Mouse (Mus musculus) kidney, embryonic 15.5 days (tissue): ENCODE data around the gene Kif2c. TPM values are rescaled to one million over a fixed set of nuclear protein-coding genes. Genes with fewer than 3 reads are reported as not detected.

Experiments used
- ATAC-seq: fragments of 200-750 bp; cut with Nextera tagmentation; replicated peaks from 2 replicates; pipeline ENCODE4 v1.8.0; 2017; ENCODE audit warnings: moderate TSS enrichment; ENCODE audit not compliant: low FRiP score
- H3K27ac ChIP-seq: fragments of 300-500 bp; sonication (generic); 2 replicates; pipeline ENCODE4 v1.5.1; 2015; ENCODE audit warnings: mild to moderate bottlenecking, inconsistent platforms
- H3K27me3 ChIP-seq: fragments of 300-500 bp; sonication (generic); 2 replicates; pipeline ENCODE4 v1.6.1; 2015; ENCODE audit warnings: inconsistent platforms
- H3K36me3 ChIP-seq: fragments of 300-500 bp; sonication (generic); 2 replicates; pipeline ENCODE4 v1.6.1; 2015; ENCODE audit warnings: inconsistent platforms
- H3K4me1 ChIP-seq: fragments of 300-500 bp; sonication (generic); 2 replicates; pipeline ENCODE4 v1.6.1; 2015; ENCODE audit warnings: inconsistent platforms
- H3K4me2 ChIP-seq: fragments of 300-500 bp; sonication (generic); 2 replicates; pipeline ENCODE4 v1.6.1; 2015; ENCODE audit warnings: moderate library complexity, mild to moderate bottlenecking, inconsistent platforms
- H3K4me3 ChIP-seq: fragments of 300-500 bp; sonication (generic); replicated peaks from 2 replicates; pipeline ENCODE4 v1.5.1; 2015; ENCODE audit warnings: mild to moderate bottlenecking, inconsistent platforms
- H3K9ac ChIP-seq: fragments of 300-500 bp; sonication (generic); 2 replicates; pipeline ENCODE4 v1.6.1; 2015; ENCODE audit warnings: mild to moderate bottlenecking, inconsistent platforms
- H3K9me3 ChIP-seq: fragments of 300-500 bp; sonication (generic); replicated peaks from 2 replicates; pipeline ENCODE4 v1.6.1; 2016; ENCODE audit warnings: inconsistent platforms
- WGBS: fragments of 180-500 bp; shearing (Covaris S2); methylation state at CpG from one replicate; pipeline ENCODE4 v1.1.7; 2015; ENCODE audit warnings: mixed read lengths; 5-methylcytosine and 5-hydroxymethylcytosine counted together
- polyA plus RNA-seq: library from polyadenylated mRNA; unstranded; fragments of >200 nt; fragmentation: Nextera tagmentation; extraction: Ambion mirVana; gene quantifications from 2 replicates; pipeline ENCODE4 v1.2.1, GENCODE M21; 2015

Kif2c gene
- polyA plus RNA-seq, 1 experiment from 2014 or later: 76.0 TPM

DNA sequence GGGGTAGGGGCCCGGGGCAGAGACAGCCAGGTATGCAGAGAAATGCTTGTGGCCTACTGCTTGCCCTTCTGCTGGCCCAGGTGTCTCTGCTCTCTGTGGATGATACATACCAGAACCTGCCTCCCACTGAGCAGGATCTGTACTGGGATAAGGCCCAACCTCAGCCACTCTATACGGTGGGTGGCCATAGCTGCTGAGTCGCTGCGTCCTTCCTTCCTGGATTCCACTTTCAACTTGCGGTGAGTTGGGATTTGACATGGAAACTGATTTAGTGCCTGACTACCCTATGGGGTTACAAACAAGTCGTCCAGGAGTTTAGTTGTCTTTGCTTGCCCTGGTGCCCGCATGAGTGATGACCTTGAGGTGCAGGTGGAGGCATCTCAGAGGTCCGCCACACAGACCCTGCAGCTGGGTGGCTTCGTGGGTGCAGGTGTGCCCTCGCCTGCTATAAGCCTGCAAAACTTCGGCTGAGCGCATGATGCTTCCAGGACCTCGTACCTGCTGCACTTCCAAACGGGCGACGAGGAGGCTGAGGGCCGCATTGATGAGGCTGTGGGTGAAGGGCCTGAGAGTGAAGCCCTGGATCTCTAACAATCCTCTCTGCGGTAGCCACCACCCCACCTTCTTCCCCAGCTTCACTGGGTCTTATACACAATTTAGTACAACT lies 34.3 kb downstream of the Kif2c start:
- Histone ChIP-seq H3K36me3 (peaks cover 50% of the 10 kb centered on the region), H3K4me3 (no peak overlapping the region), H3K9me3 (no peaks in the 10 kb centered on the region), H3K27me3 (no peaks in the 10 kb centered on the region), H3K27ac (peak overlapping the region; percentile 42; the same call in 1 of the 2 replicates), H3K4me2 (no peak overlapping the region), H3K4me1 (peaks cover 9% of the 10 kb centered on the region), H3K9ac (no peak overlapping the region)
- ATAC-seq: no peak
- 69% methylated on average over 18 of the region's 18 CpGs for WGBS

DNA sequence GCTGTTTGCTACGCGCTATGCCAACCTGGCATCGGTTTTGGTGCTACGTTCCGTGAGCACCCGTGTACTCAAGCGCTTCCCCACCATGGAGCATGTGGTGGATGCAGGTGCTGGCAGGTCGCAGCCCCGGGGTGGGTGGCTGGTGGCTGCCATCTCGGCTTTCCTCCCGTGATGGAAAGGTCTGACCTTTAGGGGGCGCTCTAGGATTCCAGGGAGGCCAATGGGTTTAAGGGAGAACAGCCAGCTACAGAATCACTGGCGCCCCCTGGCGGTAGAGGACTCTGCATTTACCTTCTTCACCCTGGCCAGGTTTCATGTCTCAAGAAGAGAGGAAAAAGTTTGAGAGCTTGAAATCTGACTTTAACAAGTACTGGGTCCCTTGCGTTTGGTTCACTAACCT lies 36.3 kb downstream of the Kif2c start:
- Histone ChIP-seq H3K9ac (no peak overlapping the region), H3K4me1 (peaks cover 4% of the 10 kb centered on the region), H3K36me3 (peaks cover 32% of the 10 kb centered on the region), H3K9me3 (no peaks in the 10 kb centered on the region), H3K27me3 (no peaks in the 10 kb centered on the region), H3K27ac (no peak overlapping the region), H3K4me3 (no peak overlapping the region), H3K4me2 (no peak overlapping the region)
- no peak for ATAC-seq
- 34% methylated on average over 15 of the region's 15 CpGs for WGBS

DNA sequence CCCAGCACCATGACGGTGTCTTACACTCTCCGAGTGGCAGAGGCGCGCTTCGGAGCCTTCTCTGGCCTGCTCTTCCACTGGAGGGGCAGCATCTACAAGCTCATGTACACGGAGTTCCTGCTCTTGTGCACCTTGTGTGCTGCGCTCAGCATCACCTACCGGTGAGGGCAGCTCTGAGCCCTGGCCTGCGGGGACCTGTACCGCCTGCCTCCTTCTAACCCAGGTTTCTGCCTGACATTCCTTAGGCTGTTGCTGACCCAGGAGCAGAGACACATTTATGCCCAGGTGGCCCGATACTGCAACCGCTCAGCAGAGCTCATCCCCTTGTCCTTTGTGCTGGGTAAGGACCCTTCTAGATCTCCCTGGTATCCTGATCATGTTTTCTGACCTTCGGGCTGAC lies 37.2 kb downstream of the Kif2c start:
- Histone ChIP-seq H3K9ac (no peak overlapping the region), H3K4me1 (peaks cover 4% of the 10 kb centered on the region), H3K27ac (no peak overlapping the region), H3K4me3 (no peak overlapping the region), H3K9me3 (no peaks in the 10 kb centered on the region), H3K36me3 (peaks cover 22% of the 10 kb centered on the region), H3K4me2 (no peak overlapping the region), H3K27me3 (no peaks in the 10 kb centered on the region)
- no peak for ATAC-seq
- 93% methylated on average over 13 of the region's 13 CpGs for WGBS

DNA sequence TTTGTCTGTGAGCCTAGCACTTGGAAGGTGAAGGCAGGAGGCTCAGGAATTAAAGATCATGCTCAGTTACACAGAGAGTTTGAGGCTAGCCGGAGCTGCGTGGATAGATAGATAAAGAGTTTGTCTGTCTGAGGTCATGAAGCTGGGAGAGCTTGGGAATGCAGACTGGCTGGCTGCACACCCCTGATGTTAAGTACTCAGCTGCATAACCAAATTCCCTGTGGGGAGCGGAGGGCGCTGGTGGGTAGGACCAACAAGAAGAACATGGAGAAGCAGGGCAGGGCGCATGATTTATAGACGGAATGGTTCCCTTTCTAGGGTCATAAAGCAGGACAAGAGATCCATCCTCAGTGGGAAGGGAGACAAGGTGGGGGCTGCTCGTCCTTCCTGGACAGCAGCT lies 39.4 kb downstream of the Kif2c start:
- H3K9ac ChIP-seq: no peak overlapping the region
- 0 out of 2 replicates have a peak, but pooled peaks cover 2% of the 10 kb centered on the region for H3K36me3 ChIP-seq
- no peak overlapping the region for H3K27ac ChIP-seq
- H3K4me1 ChIP-seq: peaks cover 9% of the 10 kb centered on the region
- ATAC-seq: no peak
- H3K27me3 ChIP-seq: no peaks in the 10 kb centered on the region
- no peak overlapping the region for H3K4me2 ChIP-seq
- no peak overlapping the region for H3K4me3 ChIP-seq
- H3K9me3 ChIP-seq: no peaks in the 10 kb centered on the region
- WGBS: 35% methylated on average over 7 of the region's 7 CpGs

DNA sequence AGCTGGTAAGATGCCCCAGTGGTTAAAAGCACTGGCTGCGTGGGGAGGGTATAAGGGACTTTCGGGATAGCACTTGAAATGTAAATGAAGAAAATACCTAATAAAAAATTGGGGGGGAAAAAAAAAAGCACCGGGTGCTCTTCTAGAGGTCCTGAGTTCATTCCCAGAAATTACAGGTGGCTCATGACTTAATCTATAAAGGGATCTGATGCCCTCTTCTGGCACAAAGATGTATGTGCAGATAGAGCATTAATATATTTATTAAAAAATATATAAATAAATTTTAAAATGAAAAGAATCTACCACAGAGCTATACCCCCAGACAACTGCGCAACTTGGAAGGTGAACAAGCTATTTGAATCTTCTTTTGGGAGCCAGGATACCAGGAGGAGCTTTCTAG lies 41.8 kb downstream of the Kif2c start:
- H3K36me3 ChIP-seq: no peaks in the 10 kb centered on the region
- H3K27me3 ChIP-seq: no peaks in the 10 kb centered on the region
- no peak overlapping the region for H3K9ac ChIP-seq
- peaks cover 9% of the 10 kb centered on the region for H3K4me1 ChIP-seq
- ATAC-seq: no peak
- H3K4me2 ChIP-seq: no peak overlapping the region
- H3K27ac ChIP-seq: no peak overlapping the region
- no peak overlapping the region for H3K4me3 ChIP-seq
- H3K9me3 ChIP-seq: no peaks in the 10 kb centered on the region
- 33% methylated on average over 4 of the region's 4 CpGs for WGBS

DNA sequence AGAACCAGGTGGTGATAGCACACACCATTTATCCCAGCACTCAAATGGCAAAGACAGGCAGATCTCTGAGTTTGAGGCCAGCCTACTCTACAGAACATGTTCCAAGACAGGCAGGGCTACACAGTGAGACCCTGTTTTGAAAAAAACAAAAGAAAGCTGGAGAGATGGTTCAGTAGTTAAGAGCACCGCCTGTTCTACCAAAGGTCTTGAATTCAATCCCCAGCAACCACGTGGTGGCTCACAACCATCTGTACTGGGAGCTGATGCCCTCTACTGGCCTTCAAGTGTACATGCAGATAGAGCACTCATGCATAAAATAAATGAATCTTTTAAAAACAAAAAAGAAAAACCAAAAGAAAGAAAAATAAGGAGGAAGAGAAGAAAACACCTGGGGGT lies 43.2 kb downstream of the Kif2c start:
- Histone ChIP-seq H3K4me3 (no peak overlapping the region), H3K36me3 (no peaks in the 10 kb centered on the region), H3K27ac (0 out of 2 replicates have a peak overlapping the region, but pooled peaks have one; percentile 4), H3K9me3 (no peaks in the 10 kb centered on the region), H3K27me3 (no peaks in the 10 kb centered on the region), H3K4me1 (peaks cover 12% of the 10 kb centered on the region), H3K9ac (no peak overlapping the region), H3K4me2 (no peak overlapping the region)
- no peak for ATAC-seq
- 3% methylated on average over 2 of the region's 2 CpGs for WGBS

DNA sequence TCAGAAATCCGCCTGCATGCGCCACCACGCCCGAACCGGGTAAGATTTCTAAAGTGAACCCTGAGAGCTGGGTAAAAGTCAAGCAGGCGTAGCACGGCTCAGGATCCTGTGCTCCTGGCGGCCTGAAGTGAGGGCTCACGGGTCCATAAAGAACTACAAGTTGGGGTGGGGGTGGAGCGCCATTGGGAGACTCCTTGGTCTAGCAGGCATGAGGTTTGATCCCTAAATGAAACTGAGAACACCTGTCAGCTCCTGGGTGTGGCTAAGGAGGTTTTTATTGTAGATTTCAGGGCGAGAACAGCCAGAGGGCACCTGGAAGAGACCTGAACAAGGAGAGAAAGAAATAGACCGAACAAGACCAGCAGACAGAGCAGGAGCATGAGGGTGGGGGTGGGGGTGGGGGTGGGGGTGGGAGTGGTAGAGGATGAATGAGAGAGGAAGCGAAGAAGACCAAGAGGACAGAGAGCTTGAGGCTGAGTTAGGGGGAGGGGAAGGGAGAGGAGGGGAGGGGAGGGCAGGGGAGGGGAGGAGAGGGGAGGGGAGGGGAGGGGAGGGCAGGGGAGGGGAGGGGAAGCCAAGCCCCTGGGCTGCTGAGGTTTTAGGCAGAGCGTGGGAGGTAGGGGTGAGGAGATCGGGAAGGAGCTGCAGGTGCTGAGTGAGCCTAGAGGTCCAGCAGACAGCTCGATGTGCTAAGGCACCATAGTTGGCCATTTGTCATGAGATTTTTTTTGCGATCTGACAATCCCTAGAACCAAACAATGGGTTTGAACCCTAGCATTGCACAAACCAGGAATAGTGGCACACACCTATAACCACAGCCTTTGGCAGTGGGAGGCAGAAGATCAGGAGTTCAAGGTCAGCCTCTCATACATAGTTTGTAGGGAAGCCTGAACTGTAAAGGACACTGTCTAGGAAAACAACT lies 43.9 kb downstream of the Kif2c start:
- no peak overlapping the region for H3K4me2 ChIP-seq
- H3K27me3 ChIP-seq: no peaks in the 10 kb centered on the region
- H3K4me1 ChIP-seq: peaks cover 14% of the 10 kb centered on the region
- H3K9me3 ChIP-seq: no peaks in the 10 kb centered on the region
- WGBS: 54% methylated on average over 16 of the region's 17 CpGs
- H3K9ac ChIP-seq: no peak overlapping the region
- no peaks in the 10 kb centered on the region for H3K36me3 ChIP-seq
- no peak for ATAC-seq
- 0 out of 2 replicates have a peak overlapping the region, but pooled peaks have one; percentile 4 for H3K27ac ChIP-seq
- no peak overlapping the region for H3K4me3 ChIP-seq

DNA sequence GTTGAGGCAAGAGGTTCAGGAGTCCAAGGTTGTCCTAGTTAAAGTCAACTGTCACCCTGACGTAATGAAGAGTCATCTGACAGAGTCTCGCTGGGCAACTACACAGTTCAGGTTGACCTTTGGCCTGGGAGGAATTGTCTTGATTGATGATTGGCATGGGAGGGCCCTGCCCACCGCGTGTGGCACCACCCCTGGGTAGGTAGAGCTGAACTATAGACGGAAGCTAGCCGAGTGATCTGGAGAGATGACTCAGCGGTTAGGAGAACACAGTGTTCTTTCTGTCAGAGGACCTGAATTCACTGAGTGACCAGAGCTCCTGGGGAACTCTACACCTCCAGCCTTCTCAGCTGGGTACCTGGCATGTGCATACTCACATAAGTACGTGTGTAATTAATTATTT lies 46.4 kb downstream of the Kif2c start:
- peaks cover 3% of the 10 kb centered on the region; the same call in 1 of the 2 replicates for H3K36me3 ChIP-seq
- no peak overlapping the region for H3K4me3 ChIP-seq
- 32% methylated on average over 8 of the region's 8 CpGs for WGBS
- no peak overlapping the region for H3K4me2 ChIP-seq
- H3K9ac ChIP-seq: no peak overlapping the region
- H3K9me3 ChIP-seq: no peaks in the 10 kb centered on the region
- H3K4me1 ChIP-seq: peaks cover 26% of the 10 kb centered on the region
- ATAC-seq: no peak; the same call in 1 of the 2 replicates
- peaks cover 22% of the 10 kb centered on the region for H3K27me3 ChIP-seq
- H3K27ac ChIP-seq: no peak overlapping the region

DNA sequence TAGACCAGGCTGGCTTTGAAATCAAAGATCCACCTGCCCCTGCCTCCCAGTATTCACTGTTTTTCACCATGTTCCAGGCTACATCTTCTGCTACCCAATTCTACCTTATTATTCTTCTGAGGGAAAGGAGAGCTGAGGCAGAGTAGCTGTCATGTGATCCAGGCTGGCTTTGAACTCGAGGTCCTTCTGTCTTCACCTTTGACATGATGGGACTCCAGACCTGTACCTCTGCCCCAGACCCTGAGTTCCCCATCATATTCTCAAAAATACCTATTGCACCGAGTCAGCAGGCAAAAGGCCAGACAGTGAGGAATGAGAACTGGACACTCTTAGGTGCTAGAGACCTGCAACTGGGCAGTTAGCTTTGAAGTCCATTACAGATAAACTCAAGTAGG lies 47.8 kb downstream of the Kif2c start:
- no peak overlapping the region for H3K4me3 ChIP-seq

DNA sequence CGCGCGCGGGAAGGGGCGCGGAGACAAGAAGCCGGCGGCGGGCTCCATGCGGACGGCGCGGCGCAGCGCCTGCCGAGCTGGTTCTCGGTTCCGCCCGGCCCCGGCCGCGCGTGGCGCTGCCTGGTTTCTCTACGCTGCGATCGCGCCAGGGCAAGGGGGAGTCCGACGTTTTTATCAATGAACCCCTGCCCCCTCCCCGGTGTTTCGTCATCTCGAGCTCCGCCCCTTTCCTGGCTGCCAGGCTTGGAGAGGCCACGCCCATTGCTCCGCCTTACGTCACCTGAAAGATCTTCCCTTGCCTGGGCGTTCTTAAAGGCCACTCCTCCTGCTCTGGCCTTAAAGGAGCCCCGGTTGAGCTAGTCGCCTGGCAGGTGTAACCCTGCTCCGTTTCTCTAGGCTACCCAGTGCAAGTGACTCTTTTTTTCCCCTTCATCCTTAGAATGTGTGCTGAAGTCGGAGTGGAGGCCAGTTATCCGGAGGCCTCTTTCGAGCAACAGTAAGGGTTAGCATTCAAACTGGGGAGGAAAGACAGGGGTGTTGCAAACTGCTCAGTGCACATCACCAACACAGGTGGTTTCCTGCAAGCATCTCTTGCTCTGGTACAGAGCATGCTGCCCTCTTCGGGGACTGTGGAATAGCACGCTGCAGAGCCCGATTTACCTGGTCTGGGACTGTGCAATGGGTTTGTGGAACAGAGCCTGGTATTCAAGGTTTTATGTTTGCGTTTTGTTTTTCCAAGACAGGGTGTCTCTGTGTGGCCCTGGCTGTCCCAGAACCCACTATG lies 48.4 kb downstream of the Kif2c start, which contains the start of gene Plk3:
Gene Plk3, minus strand, starts transcription at position 147 of the 784 bp plus-strand sequence.
- Histone ChIP-seq H3K36me3 (peaks cover 6% of the 10 kb centered on the region; the same call in 1 of the 2 replicates), H3K4me3 (peak within 1 kb of the TSS; percentile 79), H3K4me2 (peak within 1 kb of the TSS; percentile 99), H3K9ac (peak within 1 kb of the TSS; percentile 88), H3K27ac (no peak within 1 kb of the TSS), H3K27me3 (peaks cover 22% of the 10 kb centered on the region), H3K9me3 (no peaks in the 10 kb centered on the region), H3K4me1 (peaks cover 24% of the 10 kb centered on the region)
- WGBS: 3% methylated on average over 43 of the region's 48 CpGs
- peak; percentile 93 for ATAC-seq

More for the DNA sequence above, 47.8 kb downstream of the Kif2c start:
- WGBS: 39% methylated on average over 2 of the region's 2 CpGs
- Histone ChIP-seq H3K9ac (no peak overlapping the region), H3K27ac (no peak overlapping the region), H3K4me2 (peak overlapping the region; percentile 99), H3K27me3 (peaks cover 22% of the 10 kb centered on the region), H3K9me3 (no peaks in the 10 kb centered on the region), H3K36me3 (peaks cover 3% of the 10 kb centered on the region; the same call in 1 of the 2 replicates), H3K4me1 (peaks cover 26% of the 10 kb centered on the region)
- ATAC-seq: no peak

DNA sequence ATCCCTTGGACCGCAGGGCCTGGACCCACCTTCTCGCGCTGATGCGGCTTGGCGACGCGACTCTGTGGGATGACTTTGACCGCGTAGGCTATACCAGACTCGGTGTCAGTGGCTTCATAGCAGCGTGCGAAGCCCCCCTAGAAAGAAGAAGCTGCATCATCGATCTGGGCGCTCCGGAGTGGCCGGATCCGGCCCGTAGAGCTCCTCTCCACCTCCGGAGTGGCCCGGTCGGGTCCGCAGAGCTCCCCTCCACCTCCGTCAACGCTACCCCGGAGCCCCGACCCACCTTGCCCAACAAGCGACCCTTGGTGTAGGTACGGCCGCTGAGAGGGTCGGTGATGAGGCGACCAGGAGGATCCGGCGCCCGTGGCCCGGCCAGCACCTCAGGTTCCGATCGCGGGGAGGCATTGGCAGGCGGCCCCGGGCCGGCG lies 49.1 kb downstream of the Kif2c start:
- no peaks in the 10 kb centered on the region for H3K9me3 ChIP-seq
- ATAC-seq: peak; percentile 38
- H3K36me3 ChIP-seq: peaks cover 11% of the 10 kb centered on the region; the same call in 1 of the 2 replicates
- peak overlapping the region; percentile 99 for H3K4me2 ChIP-seq
- H3K4me3 ChIP-seq: peak overlapping the region; percentile 79
- no peak overlapping the region for H3K27ac ChIP-seq
- peaks cover 22% of the 10 kb centered on the region for H3K27me3 ChIP-seq
- peaks cover 21% of the 10 kb centered on the region for H3K4me1 ChIP-seq
- H3K9ac ChIP-seq: peak overlapping the region; percentile 88
- WGBS: under 1% methylated on average over 42 of the region's 42 CpGs
